Mouse (Mus musculus): ENCODE measurements around the gene Med13l. TPM values are rescaled to one million over a fixed set of nuclear protein-coding genes. Genes with fewer than 3 reads are reported as not detected.

The Med13l gene
- polyA plus RNA-seq, 1 experiment from 2014 or later: 10.4 TPM

- H3K27me3 ChIP-seq (ENCODE audit: control insufficient read depth, insufficient read depth, low read length): no peaks in the 10 kb centered on the region
- H3K4me1 ChIP-seq (ENCODE audit: control insufficient read depth, insufficient read depth, low read length): peaks cover 32% of the 10 kb centered on the region
- no peaks in the 10 kb centered on the region for H3K36me3 ChIP-seq (ENCODE audit: control insufficient read depth, insufficient read depth, low read length)
- no peak overlapping the region for H3K4me3 ChIP-seq (replicated peaks; ENCODE audit: low read length)
- WGBS: 58% methylated on average over 14 of the region's 14 CpGs
- no peak overlapping the region for H3K27ac ChIP-seq (ENCODE audit: low read length)
- H3K9me3 ChIP-seq (replicated peaks; ENCODE audit: control insufficient read depth, low read length): no peaks in the 10 kb centered on the region
- no peak for ATAC-seq (ENCODE audit: insufficient read depth, low FRiP score)
- H3K9ac ChIP-seq (ENCODE audit: low read length): no peak overlapping the region
- no peak overlapping the region for H3K4me2 ChIP-seq (ENCODE audit: low read depth, low read length)
These were observed 34.2 kb downstream of the Med13l start for GRCm38 (mm10) chr5:118594470-118595236.

- ATAC-seq (ENCODE audit: insufficient read depth, low FRiP score): no peak
- Histone ChIP-seq H3K27ac (ENCODE audit: low read length) (no peak overlapping the region), H3K4me3 (replicated peaks; ENCODE audit: low read length) (no peak overlapping the region), H3K4me2 (ENCODE audit: low read depth, low read length) (no peak overlapping the region), H3K36me3 (ENCODE audit: control insufficient read depth, insufficient read depth, low read length) (no peaks in the 10 kb centered on the region), H3K9ac (ENCODE audit: low read length) (no peak overlapping the region), H3K27me3 (ENCODE audit: control insufficient read depth, insufficient read depth, low read length) (no peaks in the 10 kb centered on the region), H3K4me1 (ENCODE audit: control insufficient read depth, insufficient read depth, low read length) (peaks cover 28% of the 10 kb centered on the region), H3K9me3 (replicated peaks; ENCODE audit: control insufficient read depth, low read length) (no peaks in the 10 kb centered on the region)
- 85% methylated on average over 5 of the region's 5 CpGs for whole genome bisulfite sequencing
These were observed 35.4 kb downstream of the Med13l start for GRCm38 (mm10) chr5:118595901-118596300.

GRCm38 (mm10) chr5:118596452-118597092, 36.1 kb downstream of the Med13l start:
- Histone ChIP-seq H3K9me3 (replicated peaks; ENCODE audit: control insufficient read depth, low read length) (no peaks in the 10 kb centered on the region), H3K36me3 (ENCODE audit: control insufficient read depth, insufficient read depth, low read length) (no peaks in the 10 kb centered on the region), H3K27ac (ENCODE audit: low read length) (no peak overlapping the region), H3K4me3 (replicated peaks; ENCODE audit: low read length) (no peak overlapping the region), H3K4me2 (ENCODE audit: low read depth, low read length) (no peak overlapping the region), H3K9ac (ENCODE audit: low read length) (no peak overlapping the region), H3K4me1 (ENCODE audit: control insufficient read depth, insufficient read depth, low read length) (peaks cover 22% of the 10 kb centered on the region), H3K27me3 (ENCODE audit: control insufficient read depth, insufficient read depth, low read length) (no peaks in the 10 kb centered on the region)
- no peak for ATAC-seq (ENCODE audit: insufficient read depth, low FRiP score)
- WGBS: 74% methylated on average over 15 of the region's 15 CpGs

- Histone ChIP-seq H3K27me3 (ENCODE audit: control insufficient read depth, insufficient read depth, low read length) (no peaks in the 10 kb centered on the region), H3K27ac (ENCODE audit: low read length) (no peak overlapping the region), H3K9me3 (replicated peaks; ENCODE audit: control insufficient read depth, low read length) (no peaks in the 10 kb centered on the region), H3K9ac (ENCODE audit: low read length) (no peak overlapping the region), H3K4me1 (ENCODE audit: control insufficient read depth, insufficient read depth, low read length) (peaks cover 17% of the 10 kb centered on the region; the same call in 1 of the 2 replicates), H3K4me3 (replicated peaks; ENCODE audit: low read length) (no peak overlapping the region), H3K4me2 (ENCODE audit: low read depth, low read length) (no peak overlapping the region), H3K36me3 (ENCODE audit: control insufficient read depth, insufficient read depth, low read length) (no peaks in the 10 kb centered on the region)
- no peak for ATAC-seq (ENCODE audit: insufficient read depth, low FRiP score)
- 72% methylated on average over 6 of the region's 6 CpGs for WGBS
These were observed 38.1 kb downstream of the Med13l start for GRCm38 (mm10) chr5:118598601-118599000.

GRCm38 (mm10) chr5:118601452-118601851, 41.0 kb downstream of the Med13l start:
- ATAC-seq (ENCODE audit: insufficient read depth, low FRiP score): no peak
- no peaks in the 10 kb centered on the region for H3K27me3 ChIP-seq (ENCODE audit: control insufficient read depth, insufficient read depth, low read length)
- peaks cover 14% of the 10 kb centered on the region; the same call in 1 of the 2 replicates for H3K4me1 ChIP-seq (ENCODE audit: control insufficient read depth, insufficient read depth, low read length)
- H3K4me3 ChIP-seq (replicated peaks; ENCODE audit: low read length): no peak overlapping the region
- no peaks in the 10 kb centered on the region for H3K36me3 ChIP-seq (ENCODE audit: control insufficient read depth, insufficient read depth, low read length)
- no peak overlapping the region for H3K27ac ChIP-seq (ENCODE audit: low read length)
- H3K9me3 ChIP-seq (replicated peaks; ENCODE audit: control insufficient read depth, low read length): no peaks in the 10 kb centered on the region
- no peak overlapping the region for H3K9ac ChIP-seq (ENCODE audit: low read length)
- H3K4me2 ChIP-seq (ENCODE audit: low read depth, low read length): no peak overlapping the region
- 82% methylated on average over 4 of the region's 4 CpGs for WGBS

- H3K4me2 ChIP-seq (ENCODE audit: low read depth, low read length): no peak overlapping the region
- ATAC-seq (ENCODE audit: insufficient read depth, low FRiP score): no peak
- H3K27me3 ChIP-seq (ENCODE audit: control insufficient read depth, insufficient read depth, low read length): no peaks in the 10 kb centered on the region
- H3K36me3 ChIP-seq (ENCODE audit: control insufficient read depth, insufficient read depth, low read length): no peaks in the 10 kb centered on the region
- 76% methylated on average over 7 of the region's 7 CpGs for WGBS
- H3K9ac ChIP-seq (ENCODE audit: low read length): no peak overlapping the region
- no peak overlapping the region for H3K27ac ChIP-seq (ENCODE audit: low read length)
- H3K9me3 ChIP-seq (replicated peaks; ENCODE audit: control insufficient read depth, low read length): no peaks in the 10 kb centered on the region
- peaks cover 14% of the 10 kb centered on the region; the same call in 1 of the 2 replicates for H3K4me1 ChIP-seq (ENCODE audit: control insufficient read depth, insufficient read depth, low read length)
- H3K4me3 ChIP-seq (replicated peaks; ENCODE audit: low read length): no peak overlapping the region
These were observed 42.2 kb downstream of the Med13l start for GRCm38 (mm10) chr5:118602706-118603105.

GRCm38 (mm10) chr5:118605424-118606067, 45.1 kb downstream of the Med13l start:
- no peak for ATAC-seq (ENCODE audit: insufficient read depth, low FRiP score)
- no peak overlapping the region for H3K27ac ChIP-seq (ENCODE audit: low read length)
- 83% methylated on average over 11 of the region's 11 CpGs for WGBS

GRCm38 (mm10) chr5:118606636-118607035, 46.2 kb downstream of the Med13l start:
- ATAC-seq (ENCODE audit: insufficient read depth, low FRiP score): no peak
- 78% methylated on average over 13 of the region's 13 CpGs for WGBS
- no peak overlapping the region for H3K9ac ChIP-seq (ENCODE audit: low read length)
- no peaks in the 10 kb centered on the region for H3K36me3 ChIP-seq (ENCODE audit: control insufficient read depth, insufficient read depth, low read length)
- no peaks in the 10 kb centered on the region for H3K27me3 ChIP-seq (ENCODE audit: control insufficient read depth, insufficient read depth, low read length)
- H3K9me3 ChIP-seq (replicated peaks; ENCODE audit: control insufficient read depth, low read length): no peaks in the 10 kb centered on the region
- no peak overlapping the region for H3K4me2 ChIP-seq (ENCODE audit: low read depth, low read length)
- H3K27ac ChIP-seq (ENCODE audit: low read length): no peak overlapping the region
- H3K4me1 ChIP-seq (ENCODE audit: control insufficient read depth, insufficient read depth, low read length): peaks cover 12% of the 10 kb centered on the region; the same call in 1 of the 2 replicates
- no peak overlapping the region for H3K4me3 ChIP-seq (replicated peaks; ENCODE audit: low read length)

More at GRCm38 (mm10) chr5:118605424-118606067, 45.1 kb downstream of the Med13l start:
- H3K36me3 ChIP-seq (ENCODE audit: control insufficient read depth, insufficient read depth, low read length): no peaks in the 10 kb centered on the region
- peaks cover 12% of the 10 kb centered on the region; the same call in 1 of the 2 replicates for H3K4me1 ChIP-seq (ENCODE audit: control insufficient read depth, insufficient read depth, low read length)
- H3K27me3 ChIP-seq (ENCODE audit: control insufficient read depth, insufficient read depth, low read length): no peaks in the 10 kb centered on the region
- no peak overlapping the region for H3K4me2 ChIP-seq (ENCODE audit: low read depth, low read length)
- no peak overlapping the region for H3K4me3 ChIP-seq (replicated peaks; ENCODE audit: low read length)
- no peaks in the 10 kb centered on the region for H3K9me3 ChIP-seq (replicated peaks; ENCODE audit: control insufficient read depth, low read length)
- no peak overlapping the region for H3K9ac ChIP-seq (ENCODE audit: low read length)

- Histone ChIP-seq H3K4me2 (ENCODE audit: low read depth, low read length) (no peak overlapping the region), H3K36me3 (ENCODE audit: control insufficient read depth, insufficient read depth, low read length) (no peaks in the 10 kb centered on the region), H3K9me3 (replicated peaks; ENCODE audit: control insufficient read depth, low read length) (no peaks in the 10 kb centered on the region), H3K27me3 (ENCODE audit: control insufficient read depth, insufficient read depth, low read length) (no peaks in the 10 kb centered on the region), H3K4me3 (replicated peaks; ENCODE audit: low read length) (no peak overlapping the region), H3K27ac (ENCODE audit: low read length) (no peak overlapping the region), H3K9ac (ENCODE audit: low read length) (no peak overlapping the region), H3K4me1 (ENCODE audit: control insufficient read depth, insufficient read depth, low read length) (peaks cover 9% of the 10 kb centered on the region; the same call in 1 of the 2 replicates)
- WGBS: 94% methylated on average over 1 of the region's 1 CpGs
- no peak for ATAC-seq (ENCODE audit: insufficient read depth, low FRiP score)
These were observed 47.4 kb downstream of the Med13l start for GRCm38 (mm10) chr5:118607900-118608299.
